Mouse (Mus musculus) forebrain, postnatal 0 days (tissue): Measurements from ENCODE around the gene Gbgt1. TPM values are rescaled to one million over a fixed set of nuclear protein-coding genes. Genes with fewer than 3 reads are reported as not detected.

ENCODE experiments used
- ATAC-seq: fragments of 200-750 bp; cut with Nextera tagmentation; 2 replicates; pipeline ENCODE4 v1.8.0; 2017; ENCODE audit warnings: mild to moderate bottlenecking, moderate library complexity
- DNase-seq: peaks from one replicate; pipeline ENCODE4 v3.0.0-alpha.2; 2015
- H3K27ac ChIP-seq: fragments of 300-500 bp; sonication (generic); 2 replicates; pipeline ENCODE4 v1.5.1; 2014; ENCODE audit warnings: low read depth, mild to moderate bottlenecking, antibody characterized with exemption, low read length, moderate library complexity, mixed read lengths
- H3K27me3 ChIP-seq: fragments of 300-500 bp; sonication (generic); 2 replicates; pipeline ENCODE4 v1.6.1; 2014; ENCODE audit warnings: mild to moderate bottlenecking, low read length, mixed read lengths; ENCODE audit not compliant: insufficient read depth
- H3K36me3 ChIP-seq: fragments of 300-500 bp; sonication (generic); 2 replicates; pipeline ENCODE4 v1.6.1; 2014; ENCODE audit warnings: mild to moderate bottlenecking, moderate library complexity; ENCODE audit not compliant: insufficient read depth
- H3K4me1 ChIP-seq: fragments of 300-500 bp; sonication (generic); 2 replicates; pipeline ENCODE4 v1.6.1; 2014; ENCODE audit warnings: antibody characterized with exemption; ENCODE audit not compliant: insufficient read depth
- H3K4me2 ChIP-seq: fragments of 300-500 bp; sonication (generic); 2 replicates; pipeline ENCODE4 v1.6.1; 2014; ENCODE audit warnings: low read depth, mild to moderate bottlenecking, moderate library complexity
- H3K4me3 ChIP-seq: fragments of 300-500 bp; sonication (generic); 2 replicates; pipeline ENCODE4 v1.5.1; 2014; ENCODE audit warnings: low read depth, low read length, mixed read lengths
- H3K9ac ChIP-seq: fragments of 300-500 bp; sonication (generic); 2 replicates; pipeline ENCODE4 v1.6.1; 2014; ENCODE audit warnings: mild to moderate bottlenecking
- H3K9me3 ChIP-seq: fragments of 300-500 bp; sonication (generic); 2 replicates; pipeline ENCODE4 v1.6.1; 2016; ENCODE audit warnings: low read length
- CTCF ChIP-seq: sonication (generic); IDR thresholded peaks from 2 replicates; pipeline ENCODE4 v1.5.1; 2016; ENCODE audit warnings: antibody characterized with exemption, control low read depth, low read depth
- WGBS: fragments of 180-500 bp; shearing (Covaris S2); extraction: QIAGEN DNeasy Blood & Tissue Kit; methylation state at CpG from one replicate; pipeline ENCODE4 v1.1.7; 2014; 5-methylcytosine and 5-hydroxymethylcytosine counted together
- polyA plus RNA-seq: library from polyadenylated mRNA; unstranded; fragments of >200 nt; fragmentation: Nextera tagmentation; extraction: Ambion mirVana; gene quantifications from 2 replicates; pipeline ENCODE4 v1.2.1, GENCODE M21; 2015
- total RNA-seq: library from RNA; depleted of rRNA; stranded (reverse); fragments of >200 nt; gene quantifications from 2 replicates; pipeline ENCODE4 v1.2.3, GENCODE M21; 2014

Gene Gbgt1
- total and polyA plus RNA-seq, 2 experiments from 2014 or later: 0.54 to 4.9 TPM

GRCm38 (mm10) chr2:28539206-28539605 is 42.5 kb downstream of the Gbgt1 start:
- peaks cover 50% of the 10 kb centered on the region for H3K4me1 ChIP-seq
- WGBS: 35% methylated on average over 7 of the region's 7 CpGs
- no peak for TF ChIP-seq CTCF
- H3K4me2 ChIP-seq: no peak overlapping the region
- H3K36me3 ChIP-seq: peaks cover 36% of the 10 kb centered on the region
- peak; percentile 52 for ATAC-seq
- no peak overlapping the region for H3K4me3 ChIP-seq
- H3K27ac ChIP-seq: peak overlapping the region; percentile 74
- peak; percentile 57 for DNase-seq
- no peaks in the 10 kb centered on the region for H3K9me3 ChIP-seq
- H3K27me3 ChIP-seq: no peaks in the 10 kb centered on the region
- H3K9ac ChIP-seq: no peak overlapping the region

- peaks cover 43% of the 10 kb centered on the region for H3K4me1 ChIP-seq
- H3K4me2 ChIP-seq: no peak overlapping the region
- ATAC-seq (no peak), DNase-seq (no peak)
- no peak for TF ChIP-seq CTCF
- H3K4me3 ChIP-seq: no peak overlapping the region
- no peak overlapping the region for H3K9ac ChIP-seq
- H3K9me3 ChIP-seq: no peaks in the 10 kb centered on the region
- WGBS: 91% methylated on average over 2 of the region's 2 CpGs
- peak overlapping the region; percentile 74; the same call in 1 of the 2 replicates for H3K27ac ChIP-seq
- peaks cover 43% of the 10 kb centered on the region for H3K36me3 ChIP-seq
- no peaks in the 10 kb centered on the region for H3K27me3 ChIP-seq
These were observed 43.3 kb downstream of the Gbgt1 start for GRCm38 (mm10) chr2:28539949-28540348.

GRCm38 (mm10) chr2:28540587-28541227 is 44.0 kb downstream of the Gbgt1 start:
- Histone ChIP-seq H3K27ac (no peak overlapping the region), H3K36me3 (peaks cover 51% of the 10 kb centered on the region), H3K9ac (no peak overlapping the region), H3K9me3 (no peaks in the 10 kb centered on the region), H3K4me1 (peaks cover 37% of the 10 kb centered on the region), H3K4me2 (no peak overlapping the region), H3K4me3 (no peak overlapping the region), H3K27me3 (no peaks in the 10 kb centered on the region)
- TF ChIP-seq CTCF: no peak
- no peak for ATAC-seq
- WGBS: 82% methylated on average over 8 of the region's 8 CpGs
- no peak for DNase-seq

GRCm38 (mm10) chr2:28543894-28544293 is 47.2 kb downstream of the Gbgt1 start:
- WGBS: 60% methylated on average over 8 of the region's 8 CpGs
- no peak overlapping the region for H3K27ac ChIP-seq
- no peak for DNase-seq
- H3K36me3 ChIP-seq: peaks cover 80% of the 10 kb centered on the region
- H3K9ac ChIP-seq: no peak overlapping the region
- H3K27me3 ChIP-seq: no peaks in the 10 kb centered on the region
- H3K4me3 ChIP-seq: no peak overlapping the region
- peaks cover 8% of the 10 kb centered on the region for H3K4me1 ChIP-seq
- TF ChIP-seq CTCF: no peak
- ATAC-seq: no peak
- H3K4me2 ChIP-seq: no peak overlapping the region
- no peaks in the 10 kb centered on the region for H3K9me3 ChIP-seq

- no peak for TF ChIP-seq CTCF
- DNase-seq: no peak
These were observed 49.3 kb downstream of the Gbgt1 start for GRCm38 (mm10) chr2:28545976-28546375.

GRCm38 (mm10) chr2:28546560-28546959 is 49.9 kb downstream of the Gbgt1 start:
- no peak overlapping the region for H3K4me2 ChIP-seq
- no peaks in the 10 kb centered on the region for H3K9me3 ChIP-seq
- H3K4me3 ChIP-seq: no peak overlapping the region
- no peak overlapping the region for H3K27ac ChIP-seq
- TF ChIP-seq CTCF: no peak
- WGBS: 83% methylated on average over 6 of the region's 6 CpGs
- no peaks in the 10 kb centered on the region for H3K4me1 ChIP-seq
- H3K27me3 ChIP-seq: no peaks in the 10 kb centered on the region
- DNase-seq (no peak), ATAC-seq (no peak)
- H3K36me3 ChIP-seq: peaks cover 96% of the 10 kb centered on the region
- no peak overlapping the region for H3K9ac ChIP-seq

More at GRCm38 (mm10) chr2:28545976-28546375, 49.3 kb downstream of the Gbgt1 start:
- no peak overlapping the region for H3K4me3 ChIP-seq
- no peaks in the 10 kb centered on the region for H3K27me3 ChIP-seq
- 0 out of 2 replicates have a peak overlapping the region, but pooled peaks have one; percentile 21 for H3K27ac ChIP-seq
- H3K4me1 ChIP-seq: no peaks in the 10 kb centered on the region
- H3K36me3 ChIP-seq: peaks cover 93% of the 10 kb centered on the region
- no peaks in the 10 kb centered on the region for H3K9me3 ChIP-seq
- no peak overlapping the region for H3K9ac ChIP-seq
- no peak for ATAC-seq
- H3K4me2 ChIP-seq: no peak overlapping the region

- Histone ChIP-seq H3K36me3 (peaks cover 96% of the 10 kb centered on the region), H3K4me3 (no peak overlapping the region), H3K27ac (no peak overlapping the region), H3K4me1 (no peaks in the 10 kb centered on the region), H3K9me3 (no peaks in the 10 kb centered on the region), H3K9ac (no peak overlapping the region), H3K27me3 (no peaks in the 10 kb centered on the region), H3K4me2 (no peak overlapping the region)
- peak; percentile 98 for TF ChIP-seq CTCF
- ATAC-seq (peak; percentile 67; the same call in 1 of the 2 replicates), DNase-seq (peak; percentile 83)
- 53% methylated on average over 11 of the region's 11 CpGs for WGBS
These were observed 50.8 kb downstream of the Gbgt1 start for GRCm38 (mm10) chr2:28547237-28548172.
